Mouse (Mus musculus): ENCODE data around the gene Gm17174. TPM values are rescaled to one million over a fixed set of nuclear protein-coding genes. Genes with fewer than 3 reads are reported as not detected.
"Not testable (repeated sequence)": the region's sequence is repeated elsewhere in the genome, so short reads cannot be mapped to it uniquely, and the experiment has no call there.

The Gm17174 gene
- total RNA-seq (2021), result not detected
- long read RNA-seq, experiment 1, result 0 reads
- long read RNA-seq, experiment 2, result 0 reads

GRCm38 (mm10) chr14:51592039-51592438 is at the start of gene Gm17174:
Gene Gm17174, minus strand, starts transcription at chr14:51592139.
- intact Hi-C loops (cut with DNase I; ENCODE audit: low total_unique reads), result not testable (repeated sequence)

GRCm38 (mm10) chr14:51635566-51635965 is 43.6 kb upstream of the Gm17174 start, which contains the start of gene Gm4181:
Gene Gm4181, minus strand, starts transcription at chr14:51635666.
- intact Hi-C loops (cut with DNase I; ENCODE audit: low total_unique reads); DNase-seq: not testable (repeated sequence)

More at GRCm38 (mm10) chr14:51592039-51592438, at the start of gene Gm17174:
- not testable (repeated sequence) for DNase-seq

GRCm38 (mm10) chr14:51632426-51632825 is 40.5 kb upstream of the Gm17174 start:
- intact Hi-C loops (cut with DNase I; ENCODE audit: low total_unique reads), result not testable (repeated sequence)
- DNase-seq, result peak; percentile 17

- intact Hi-C loops (cut with DNase I; ENCODE audit: low total_unique reads), result no loop called here
- DNase-seq, result no peak
Measured at GRCm38 (mm10) chr14:51611210-51611609, 19.3 kb upstream of the Gm17174 start, which contains the start of gene Gm17078. Gene Gm17078, minus strand, starts transcription at chr14:51611310.

- intact Hi-C loops (cut with DNase I; ENCODE audit: low total_unique reads); DNase-seq: not testable (repeated sequence)
Measured at GRCm38 (mm10) chr14:51573963-51574362, 18.0 kb downstream of the Gm17174 start, which contains the start of gene Gm17175. Gene Gm17175, minus strand, starts transcription at chr14:51574063.

- no peak for DNase-seq
- intact Hi-C loops (cut with DNase I; ENCODE audit: low total_unique reads), result no loop called here
Measured at GRCm38 (mm10) chr14:51552490-51552889, 39.4 kb downstream of the Gm17174 start, which contains the start of gene Gm5622. Gene Gm5622, plus strand, starts transcription at chr14:51552790.

Other genes starting within 250 kb of the Gm17174 start
- not detected for gene Gm7247, start 230.4 kb downstream of the Gm17174 start, total RNA-seq (2021)
- not detected for gene Vmn2r88, start 181.3 kb downstream of the Gm17174 start, total RNA-seq (2021)
- not detected for gene Vmn2r89, start 140.3 kb downstream of the Gm17174 start, total RNA-seq (2021)
- not detected for gene Gm5622, start 39.3 kb downstream of the Gm17174 start, total RNA-seq (2021)
- gene Gm17175, start 18.1 kb downstream of the Gm17174 start, total RNA-seq (2021), result not detected
- not detected for gene Gm17078, start 19.2 kb upstream of the Gm17174 start, total RNA-seq (2021)
- gene Gm4181, start 43.5 kb upstream of the Gm17174 start, total RNA-seq (2021), result not detected
- gene Gm17079, start 103.3 kb upstream of the Gm17174 start, total RNA-seq (2021), result not detected
- gene Gm5800, start 125.0 kb upstream of the Gm17174 start, total RNA-seq (2021), result not detected
- not detected for gene Ang4, start 181.5 kb upstream of the Gm17174 start, total RNA-seq (2021)
- not detected for gene AY358078, start 207.9 kb upstream of the Gm17174 start, total RNA-seq (2021)